In the genomic region with DNA sequence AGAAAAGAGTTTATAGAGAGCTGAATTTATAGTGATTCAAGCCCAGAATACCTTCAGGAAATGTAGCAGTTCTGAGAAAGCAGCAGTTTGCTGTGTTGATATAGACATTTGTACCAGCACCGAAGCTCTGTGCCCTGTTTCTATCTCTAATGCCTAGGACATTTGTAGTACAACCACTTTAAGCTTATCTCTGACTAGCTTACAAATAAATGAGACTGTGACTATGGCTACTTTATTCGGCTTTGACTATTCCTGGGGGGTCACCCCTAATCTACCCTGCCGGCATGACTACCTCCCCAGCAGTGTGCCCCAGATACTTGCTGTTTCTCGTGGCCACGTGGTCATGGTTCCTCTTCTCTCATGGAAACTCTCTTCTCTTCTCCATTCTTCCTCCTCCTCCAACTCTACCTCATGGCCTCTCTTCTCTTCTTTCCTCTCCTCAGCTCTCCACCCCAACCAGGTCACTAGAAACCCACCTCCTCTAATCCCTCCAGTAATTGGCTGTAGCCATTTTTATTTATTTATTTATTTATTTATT, we compare ENCODE assay signal across 26 mouse cellular contexts. TPM values are rescaled to one million over a fixed set of nuclear protein-coding genes. Genes with fewer than 3 reads are reported as not detected.
A peak's percentile ranks its signal among the peaks of the same experiment; 100 is the strongest.
DNase-seq lines count a peak whose midpoint lies in the region; ATAC-seq and TF ChIP-seq lines count a peak whose summit lies in the region.
"Had no signal": no experiment of that assay in that cellular context is flagged by ENCODE, and none has a peak within 500 bp of the region (broad histone marks: within the 10 kb centered on the region; RNA-seq: fewer than 3 reads in every experiment).

No protein-coding gene starts in this region.

- TF ChIP-seq POLR2A in MEL (IDR thresholded peaks at IDR 0.05; ENCODE audit: control insufficient read depth in 1 of 2, insufficient read depth in 1 of 2, low read depth in 1 of 2, low read length in 2 of 2, poor library complexity in 1 of 2) = no peak

- peak overlapping the region; percentile 44 to 57; a peak in 3 of 4 replicates for H3K27ac ChIP-seq in heart, embryonic 14.5 days (replicated peaks in 1 of 2; ENCODE audit: control insufficient read depth in 1 of 2, insufficient read depth in 1 of 2, low read depth in 2 of 2, low read length in 2 of 2)
- H3K27ac ChIP-seq in MEL (ENCODE audit: control insufficient read depth, low read depth, low read length) = 0 out of 2 replicates have a peak overlapping the region, but pooled peaks have one; percentile 32
- H3K27ac ChIP-seq: forebrain, embryonic 13.5 days; hindbrain, embryonic 13.5 days; liver, embryonic 12.5 days; midbrain, embryonic 15.5 days; stomach, embryonic 15.5 days had no signal

- peak; percentile 18; the same call in 1 of the 2 replicates for ATAC-seq in frontal cortex, adult (ENCODE audit: low TSS enrichment)
- no peak for ATAC-seq in heart, embryonic 14.5 days (ENCODE audit: insufficient number of reproducible peaks, insufficient read depth, low FRiP score, low read depth)
- ATAC-seq in megakaryocyte progenitor cell, adult 5-6 weeks (replicated peaks; ENCODE audit: poor library complexity) = peak; percentile 52
- ATAC-seq: activated CD4-positive, CD25-positive, alpha-beta regulatory T cell, adult 4 months; forebrain, embryonic 13.5 days; intestine, embryonic 16.5 days; liver, embryonic 12.5 days; liver, postnatal 0 days; midbrain, embryonic 15.5 days had no signal

- no peak for TF ChIP-seq EP300 in MEL (IDR thresholded peaks at IDR 0.05; ENCODE audit: low read depth in 1 of 2, low read length in 2 of 2)

- peak overlapping the region; percentile 6 for H3K4me2 ChIP-seq in heart, embryonic 14.5 days (ENCODE audit: low read length)
- H3K4me2 ChIP-seq: forebrain, embryonic 13.5 days; hindbrain, embryonic 13.5 days; liver, embryonic 12.5 days; midbrain, embryonic 15.5 days; stomach, embryonic 15.5 days had no signal

- no peak overlapping the region for H3K9ac ChIP-seq in heart, embryonic 14.5 days (ENCODE audit: low read length)
- H3K9ac ChIP-seq in MEL (ENCODE audit: control insufficient read depth, low read depth, low read length, poor library complexity, severe bottlenecking) = peak overlapping the region; percentile 22; the same call in 1 of the 2 replicates
- H3K9ac ChIP-seq: forebrain, embryonic 13.5 days; hindbrain, embryonic 13.5 days; liver, embryonic 12.5 days; liver, postnatal 0 days; midbrain, embryonic 15.5 days; stomach, embryonic 15.5 days had no signal

- DNase-seq in frontal cortex, postnatal 10 days (ENCODE audit: low spot score in 2 of 2) = no peak
- no peak for DNase-seq in heart, postnatal 36 days
- peak; percentile 37 for DNase-seq in MEL (ENCODE audit: low read depth, low spot score)
- DNase-seq in urinary bladder, postnatal 25 days (ENCODE audit: low spot score) = no peak
- DNase-seq in embryo, embryonic 10.5 days (ENCODE audit: low spot score) = no peak
- DNase-seq: adrenal gland, adult 2 months; adrenal gland, postnatal 36 days; cerebellum, adult 2 months; cerebellum, postnatal 14 days; gastrocnemius, postnatal 25 days; kidney, adult 9 months; kidney, postnatal 10 days; layer of hippocampus, postnatal 36 days; left cerebral cortex, postnatal 4 days; liver, postnatal 0 days; lung, postnatal 36 days had no signal

- intact Hi-C loops in heart, postnatal 36 days (cut with DNase I) = no loop called here

- H3K36me3 ChIP-seq in heart, embryonic 14.5 days (ENCODE audit: control insufficient read depth, insufficient read depth, low read length) = no peaks in the 10 kb centered on the region
- H3K36me3 ChIP-seq in MEL (ENCODE audit: control insufficient read depth in 1 of 2, insufficient read depth in 2 of 2, low read length in 2 of 2) = no peaks in the 10 kb centered on the region
- H3K36me3 ChIP-seq: hindbrain, embryonic 13.5 days; liver, embryonic 12.5 days; midbrain, embryonic 15.5 days; stomach, embryonic 15.5 days had no signal

- no peak for TF ChIP-seq CTCF in MEL (IDR thresholded peaks at IDR 0.05 in 2 of 3, conservative IDR thresholded peaks at IDR 0.05 in 1 of 3; ENCODE audit: control insufficient read depth in 1 of 3, insufficient read depth in 1 of 3, low read depth in 2 of 3, low read length in 3 of 3, poor library complexity in 1 of 3, severe bottlenecking in 1 of 3)

- no peaks in the 10 kb centered on the region for H3K79me2 ChIP-seq in MEL (ENCODE audit: control insufficient read depth, insufficient read depth, low read length, poor library complexity)

- 32% methylated on average over 5 of the region's 5 CpGs for WGBS in heart, embryonic 14.5 days

- no peaks in the 10 kb centered on the region for H3K27me3 ChIP-seq in heart, embryonic 14.5 days (ENCODE audit: control insufficient read depth, insufficient read depth, low read length)
- H3K27me3 ChIP-seq in MEL (ENCODE audit: control insufficient read depth in 1 of 2, insufficient read depth in 2 of 2, low read length in 2 of 2) = no peaks in the 10 kb centered on the region
- H3K27me3 ChIP-seq: forebrain, embryonic 13.5 days; hindbrain, embryonic 13.5 days; liver, embryonic 12.5 days; midbrain, embryonic 15.5 days; stomach, embryonic 15.5 days had no signal

- no peak for TF ChIP-seq RAD21 in MEL (IDR thresholded peaks at IDR 0.05; ENCODE audit: low read depth, low read length)

- no peaks in the 10 kb centered on the region for H3K9me3 ChIP-seq in heart, embryonic 14.5 days (ENCODE audit: control insufficient read depth, low read length)
- no peaks in the 10 kb centered on the region for H3K9me3 ChIP-seq in MEL (replicated peaks; ENCODE audit: insufficient read depth, low read length)
- H3K9me3 ChIP-seq: forebrain, embryonic 13.5 days; hindbrain, embryonic 13.5 days; liver, embryonic 12.5 days; midbrain, embryonic 15.5 days; stomach, embryonic 15.5 days had no signal

- peaks cover 16 to 35% of the 10 kb centered on the region in 2 experiments for H3K4me1 ChIP-seq in heart, embryonic 14.5 days (ENCODE audit: control insufficient read depth in 2 of 2, insufficient read depth in 2 of 2, low read length in 2 of 2)
- no peaks in the 10 kb centered on the region for H3K4me1 ChIP-seq in MEL (ENCODE audit: control insufficient read depth in 1 of 2, insufficient read depth in 2 of 2, low read length in 2 of 2)
- H3K4me1 ChIP-seq: forebrain, embryonic 13.5 days; hindbrain, embryonic 13.5 days; midbrain, embryonic 15.5 days; stomach, embryonic 15.5 days had no signal

- H3K4me3 ChIP-seq in heart, embryonic 14.5 days (ENCODE audit: control insufficient read depth in 1 of 2, insufficient read depth in 1 of 2, low read depth in 1 of 2, low read length in 2 of 2) = no peak overlapping the region
- H3K4me3 ChIP-seq in MEL (ENCODE audit: control insufficient read depth in 1 of 2, insufficient read depth in 1 of 2, low read depth in 2 of 2, low read length in 2 of 2) = no peak overlapping the region
- H3K4me3 ChIP-seq: forebrain, embryonic 13.5 days; hindbrain, embryonic 13.5 days; liver, embryonic 12.5 days; midbrain, embryonic 15.5 days; stomach, embryonic 15.5 days had no signal

TF ChIP-seq in MEL, 35 proteins besides CTCF, POLR2A, EP300 and RAD21:
- no peak for TF ChIP-seq MEF2A (IDR thresholded peaks at IDR 0.05; ENCODE audit: extremely low read depth, insufficient replicate concordance, low read depth, low read length, poor library complexity, severe bottlenecking)
- no peak for TF ChIP-seq JUND (IDR thresholded peaks at IDR 0.05; ENCODE audit: low read depth, low read length)
- TF ChIP-seq USF1 (IDR thresholded peaks at IDR 0.05; ENCODE audit: low read depth, low read length) = peak; percentile 74
- no peak for TF ChIP-seq MAZ (IDR thresholded peaks at IDR 0.05; ENCODE audit: low read depth, low read length)
- peak; percentile 62 for TF ChIP-seq MAX (IDR thresholded peaks at IDR 0.05; ENCODE audit: low read length)
- TF ChIP-seq MYC (IDR thresholded peaks at IDR 0.05; ENCODE audit: low read depth, low read length) = 0 out of 2 replicates have a peak, but pooled peaks have one; percentile 63
- TF ChIP-seq TAL1 (IDR thresholded peaks at IDR 0.05; ENCODE audit: low read length) = peak; percentile 34; the same call in 1 of the 2 replicates
- TF ChIP-seq NELFE (IDR thresholded peaks at IDR 0.05; ENCODE audit: low read depth, low read length) = no peak
- no peak for TF ChIP-seq GABPA (IDR thresholded peaks at IDR 0.05; ENCODE audit: low read depth, low read length)
- TF ChIP-seq TCF12 (IDR thresholded peaks at IDR 0.05; ENCODE audit: low read depth, low read length) = no peak
- TF ChIP-seq GATA1 (IDR thresholded peaks at IDR 0.05; ENCODE audit: low read depth, low read length) = no peak
- TF ChIP-seq ZKSCAN1 (IDR thresholded peaks at IDR 0.05; ENCODE audit: low read depth, low read length) = no peak
- TF ChIP-seq BHLHE40 (IDR thresholded peaks at IDR 0.05; ENCODE audit: borderline replicate concordance, low read depth, low read length) = no peak
- no peak for TF ChIP-seq ZC3H11A (IDR thresholded peaks at IDR 0.05; ENCODE audit: low read depth, low read length)

RNA-seq across cellular contexts. Expression of gene Map3k5, which starts 44.5 kb away (rescaled TPM):
- polyA plus RNA-seq in heart, embryonic 14.5 days (2014; fragmentation: Nextera tagmentation; extraction: Ambion mirVana) = 4.4 and 4.5 TPM in 2 replicates
- total RNA-seq in heart, postnatal 36 days (2021) = 10 to 100 TPM; 43.4 to 43.5 TPM
- total RNA-seq in MEL (2012; rRNA removed) = 0.35 and 0.39 TPM in 2 replicates
- under 1 TPM in 1 of 2 experiments, not detected in 1; 0.97 TPM for polyA plus RNA-seq in MEL (2012; ENCODE audit: insufficient read depth in 1 of 2, insufficient read length in 2 of 2, low read depth in 1 of 2, low replicate concordance in 2 of 2, missing spikeins in 1 of 2)
- 15.4 and 16.5 TPM in 2 replicates for total RNA-seq in megakaryocyte progenitor cell, adult 5-6 weeks (2015)
- 16.0 and 17.9 TPM in 2 replicates for total RNA-seq in megakaryocyte progenitor cell, adult 5-6 weeks (2017)

Comparison
In these comparisons a context has a peak if more than half of its experiments do, and no peak if none do; other contexts are left out.
1. RNA of gene Map3k5, which starts 44.5 kb away (total RNA-seq): 43.4 to 43.5 TPM in heart, postnatal 36 days and 15.4 to 17.9 TPM in megakaryocyte progenitor cell, adult 5-6 weeks; 0.35 to 0.39 TPM in MEL; every median in the first group is over 10 times any median in the second.